Mouse (Mus musculus) right cerebral cortex, adult 18-20 months (tissue): ENCODE measurements at regions not wholly inside any gene's neighbourhood (a gene's known extent, or its start where the extent isn't known, plus 50 kb on each side); places are given as distances from the start of the nearest gene placed in this dataset.
A peak's percentile ranks its signal among the peaks of the same experiment; 100 is the strongest.

Experiments used
- DNase-seq: peaks from one replicate; pipeline ENCODE4 v3.0.0; 2022; ENCODE audit warnings: mixed read lengths

GRCm38 (mm10) chr9:66646226-66646625, 53.3 kb upstream of the Usp3 start:
- peak; percentile 88 for DNase-seq

GRCm38 (mm10) chr9:66651306-66651705, 58.4 kb upstream of the Usp3 start:
- DNase-seq, result no peak

GRCm38 (mm10) chr9:66657116-66657758, 56.2 kb upstream of the Car12 start:
- no peak for DNase-seq

GRCm38 (mm10) chr9:66658707-66659242, 54.7 kb upstream of the Car12 start:
- DNase-seq, result no peak

GRCm38 (mm10) chr9:66659781-66660445, 53.6 kb upstream of the Car12 start:
- peak; percentile 60 for DNase-seq

- DNase-seq, result no peak
Measured at GRCm38 (mm10) chr9:66661596-66661995, 51.9 kb upstream of the Car12 start.

- no peak for DNase-seq
Measured at GRCm38 (mm10) chr9:66662443-66662842, 51.0 kb upstream of the Car12 start.
